Mouse (Mus musculus) erythroid progenitor cell, adult 5-6 weeks (primary cell): ENCODE data around the gene Itpr2. TPM values are rescaled to one million over a fixed set of nuclear protein-coding genes. Genes with fewer than 3 reads are reported as not detected.

Experiments
- ATAC-seq: replicated peaks from 2 replicates; pipeline ENCODE4 v1.8.0; 2016; ENCODE audit warnings: moderate number of reproducible peaks, mild to moderate bottlenecking, moderate TSS enrichment, inconsistent platforms; ENCODE audit not compliant: poor library complexity, low FRiP score, severe bottlenecking
- total RNA-seq, 2 experiments: library from RNA; stranded (forward) in 1 of 2; stranded (reverse) in 1 of 2; fragments of 150-400 nt in 1 of 2; fragments of 186-747, 209-891 nt in 1 of 2; gene quantifications; 2 replicates each; pipeline versions ENCODE4 v1.2.3 to v1.2.4; 2015 to 2017; ENCODE audit warnings: low replicate concordance in 2 of 2

Itpr2 gene
- total RNA-seq, 2 experiments from 2014 or later: 5.1 to 7.1 TPM

DNA sequence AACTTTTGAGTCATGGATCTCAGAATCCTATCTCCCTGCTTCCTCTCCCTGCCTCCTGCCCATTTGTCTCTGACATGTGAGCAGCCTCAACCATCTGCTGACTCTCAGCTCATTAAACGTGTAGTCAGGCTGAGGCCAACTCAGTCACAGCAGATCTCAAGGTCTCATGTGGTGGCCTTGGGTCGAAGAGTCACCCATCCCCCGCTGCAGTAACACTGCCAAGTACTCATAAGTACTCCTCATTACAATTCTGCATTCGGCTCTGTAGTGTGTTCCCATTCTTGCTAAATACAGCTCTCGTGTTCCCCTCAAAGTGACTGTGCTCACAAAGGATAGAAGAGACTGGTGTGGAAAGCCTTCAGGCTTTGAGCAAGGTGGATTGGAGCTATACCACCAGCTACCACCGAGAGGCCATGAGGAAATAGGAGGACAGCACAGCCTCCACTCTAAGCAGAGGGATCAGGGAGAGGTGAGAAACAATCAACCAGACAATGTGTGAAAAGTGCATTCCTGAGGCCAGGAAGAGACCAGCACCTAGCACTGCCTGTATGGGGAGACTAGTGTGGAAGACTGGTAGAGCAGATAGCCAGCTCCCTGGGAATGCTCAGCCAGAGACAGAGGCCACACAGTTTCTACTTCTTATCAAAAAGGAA lies 170.9 kb downstream of the Itpr2 start:
- ATAC-seq: no peak

DNA sequence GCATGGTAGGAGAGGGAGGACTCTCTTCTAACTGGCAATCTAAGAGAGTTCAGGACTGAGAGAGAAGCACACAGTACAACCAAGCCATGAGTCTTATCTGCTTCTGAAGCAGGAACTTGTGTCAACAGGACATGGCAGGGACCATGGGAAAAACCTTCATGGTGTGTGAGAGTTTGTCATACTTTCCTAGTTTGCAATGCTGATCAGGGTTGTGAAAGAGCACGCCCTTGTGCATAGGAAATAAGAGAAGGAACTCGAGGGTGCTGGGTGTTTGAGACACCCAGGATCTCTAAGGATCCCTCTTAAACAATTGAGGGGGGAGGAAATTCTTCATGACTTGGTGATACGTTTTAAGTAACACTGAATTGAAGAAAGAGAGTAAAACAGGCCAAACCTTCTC lies 172.9 kb downstream of the Itpr2 start:
- ATAC-seq: no peak

DNA sequence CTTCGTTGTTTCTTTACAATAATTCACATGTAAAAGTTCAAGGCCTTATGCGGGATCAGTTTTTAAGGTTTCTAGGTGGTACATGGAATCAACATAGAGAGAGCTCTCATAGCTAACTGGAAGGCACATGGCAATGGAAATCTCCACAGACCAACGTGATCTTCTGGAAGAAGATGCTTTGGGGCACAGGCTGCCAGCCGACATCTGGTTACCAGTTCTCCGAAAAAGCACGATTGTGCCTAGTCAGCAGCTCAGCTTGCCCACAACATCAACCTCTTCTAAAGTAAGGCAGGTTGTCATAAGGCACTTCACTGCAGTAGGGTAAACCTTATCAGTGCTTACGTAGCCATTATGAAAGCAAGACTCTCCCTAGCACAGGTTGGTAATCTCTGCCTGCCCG lies 175.4 kb downstream of the Itpr2 start:
- ATAC-seq: no peak

DNA sequence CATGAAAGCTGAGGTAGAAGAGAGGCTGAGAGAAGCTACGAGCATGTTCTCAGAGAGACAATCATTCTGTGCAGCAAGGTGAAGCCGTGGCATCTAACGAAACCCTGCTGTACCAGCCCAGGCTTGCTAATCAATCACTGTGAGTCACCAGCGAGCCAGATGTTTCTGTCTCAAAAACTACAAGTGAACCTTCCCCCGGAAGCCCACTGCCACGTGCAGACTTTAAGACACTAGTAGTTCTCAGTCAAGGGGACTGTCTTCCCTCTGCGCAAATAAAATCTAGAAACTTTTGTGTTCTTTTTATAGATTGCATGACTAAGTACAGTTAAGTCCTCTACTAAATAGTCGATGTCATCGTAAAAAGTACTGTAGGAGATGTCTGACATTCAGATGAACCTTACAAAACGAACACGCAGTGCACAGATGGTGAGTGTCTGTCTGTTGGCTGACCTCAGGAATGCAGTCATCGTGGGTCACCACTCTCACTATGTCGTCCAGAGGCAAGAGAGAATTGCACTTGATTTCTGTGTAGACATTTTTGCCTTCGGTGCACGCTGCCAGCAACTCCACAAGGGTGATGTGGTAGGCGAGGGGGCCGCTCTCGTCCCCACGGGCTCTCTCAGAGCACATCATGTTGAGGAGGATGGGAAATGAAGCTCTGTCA lies 177.3 kb downstream of the Itpr2 start:
- ATAC-seq: no peak

DNA sequence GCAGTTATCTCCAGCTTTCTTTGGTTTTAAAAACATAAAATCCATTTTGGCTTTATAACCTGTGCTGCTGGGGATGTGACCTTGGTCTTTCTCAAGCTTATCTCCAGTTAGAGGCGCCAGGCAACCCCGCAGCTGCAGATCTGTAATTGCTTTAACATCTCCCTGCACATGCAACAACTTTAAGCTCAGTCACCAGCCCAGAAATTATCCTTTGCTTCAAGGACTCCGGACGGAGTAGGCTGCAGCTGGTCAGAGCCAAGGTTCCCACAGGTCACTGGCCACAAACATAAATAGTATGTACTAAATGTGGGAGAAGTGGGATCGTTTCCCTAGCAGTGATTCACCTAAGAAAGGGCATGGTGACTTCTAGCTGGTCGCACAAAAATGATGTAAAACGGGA lies 179.5 kb downstream of the Itpr2 start:
- ATAC-seq: no peak

DNA sequence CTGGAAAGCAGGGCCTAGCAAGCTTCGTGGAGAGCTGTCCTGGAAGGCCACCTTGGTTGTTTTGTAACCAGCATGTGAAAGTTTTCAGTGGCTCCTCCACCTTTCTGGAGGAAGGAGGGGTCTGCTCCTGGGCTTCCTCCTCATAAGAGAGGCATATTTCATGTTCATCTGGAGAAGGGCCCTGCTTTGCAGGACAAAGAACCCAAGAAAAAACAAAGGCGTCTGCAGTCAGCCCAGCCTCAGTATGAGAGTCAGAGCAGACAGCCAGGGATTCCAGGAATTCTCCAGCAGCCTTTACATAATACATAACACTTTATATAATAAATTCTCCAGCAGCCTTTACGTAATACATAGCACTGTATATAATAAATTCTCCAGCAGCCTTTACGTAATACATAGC lies 180.1 kb downstream of the Itpr2 start:
- no peak for ATAC-seq

DNA sequence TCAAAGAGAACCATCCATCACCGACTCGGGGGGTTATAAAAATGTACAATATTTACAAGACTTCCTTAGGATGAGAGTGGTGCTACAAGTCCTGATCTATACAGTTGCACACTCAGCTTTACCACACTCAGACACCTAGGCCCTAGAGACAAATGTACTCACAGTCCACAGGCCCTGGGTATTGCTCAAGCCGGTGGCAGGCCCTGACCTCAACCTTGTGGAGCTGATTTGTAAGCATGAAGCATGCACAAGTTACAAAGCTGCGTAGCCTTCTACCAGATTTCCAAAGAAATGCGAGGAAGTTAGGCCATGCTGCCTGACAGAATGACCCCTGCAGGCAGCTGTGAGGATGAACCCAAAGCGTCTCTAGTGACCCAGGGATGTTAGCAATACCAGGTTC lies 185.6 kb downstream of the Itpr2 start:
- no peak for ATAC-seq

DNA sequence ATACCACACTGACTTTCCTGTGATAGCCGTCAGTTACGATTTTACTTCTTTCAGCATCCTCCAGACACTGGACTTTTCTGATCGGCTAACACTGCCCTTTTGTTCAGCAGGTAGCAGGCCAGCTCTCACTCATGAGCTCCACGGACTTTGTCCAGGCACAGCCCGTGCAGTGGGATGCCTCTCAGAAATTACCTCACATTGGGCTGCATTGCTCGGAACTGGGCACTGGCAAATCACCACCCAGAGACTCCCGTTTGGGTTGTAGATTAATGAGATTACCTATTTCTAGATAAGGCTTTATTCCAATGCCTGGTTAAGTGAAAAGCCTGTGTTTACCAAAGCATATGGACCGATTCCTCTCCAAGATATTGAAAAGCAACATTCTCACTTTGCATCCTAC lies 186.9 kb downstream of the Itpr2 start:
- no peak for ATAC-seq

DNA sequence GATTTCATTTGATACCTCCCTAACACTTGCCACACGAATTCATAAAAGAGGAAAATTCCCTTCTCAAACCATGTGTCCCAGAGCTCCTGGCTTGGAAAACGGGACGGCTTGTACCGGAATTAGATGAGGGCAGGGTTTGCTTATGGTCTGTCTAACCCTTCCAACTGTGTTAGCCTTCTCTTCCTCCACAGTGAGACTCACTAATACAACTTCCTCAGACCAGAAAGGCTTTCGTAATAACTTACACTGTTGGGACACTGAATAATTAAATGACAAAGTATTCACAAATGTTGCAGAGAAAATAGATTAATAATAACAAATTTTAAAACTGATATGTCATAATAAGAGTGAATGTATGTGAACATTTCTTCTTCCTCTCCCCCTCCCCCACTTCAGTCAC lies 187.7 kb downstream of the Itpr2 start:
- no peak for ATAC-seq

DNA sequence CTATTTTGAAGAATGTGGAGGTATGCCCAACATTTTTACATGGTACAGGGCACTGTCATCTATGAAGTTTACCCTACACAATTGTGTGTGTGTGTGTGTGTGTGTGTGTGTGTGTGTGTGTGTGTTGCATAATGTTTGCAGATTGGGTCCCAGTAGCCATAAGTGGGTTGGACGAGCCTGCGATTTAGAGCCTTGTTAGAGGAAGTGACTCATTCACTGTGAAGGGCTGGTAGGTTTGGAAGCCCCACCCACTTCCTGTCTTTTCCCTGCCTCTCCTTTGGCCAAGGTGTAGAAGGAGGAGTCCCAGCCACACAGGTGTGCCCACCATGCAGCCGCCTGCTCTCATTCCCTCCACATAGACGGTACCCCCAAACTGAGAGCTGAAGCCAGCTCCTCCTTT lies 188.6 kb downstream of the Itpr2 start:
- ATAC-seq: no peak

DNA sequence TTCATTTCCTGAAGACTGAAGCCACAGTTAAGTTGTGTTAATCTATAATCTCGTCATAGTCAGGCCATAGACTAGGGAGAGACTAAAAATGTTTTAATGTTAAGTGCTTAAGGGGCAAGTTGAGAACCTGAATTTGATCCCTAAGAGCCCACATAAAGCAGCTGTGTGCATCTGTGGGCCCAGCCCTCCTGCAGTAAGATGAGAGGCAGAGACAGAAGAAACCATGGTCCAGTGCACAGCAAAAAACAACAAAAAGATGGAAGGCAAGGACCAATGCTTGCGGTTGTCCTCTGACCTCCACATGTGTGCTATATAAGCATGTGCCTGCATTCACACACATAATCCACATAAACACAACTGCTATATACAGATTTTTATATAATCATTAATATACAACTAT lies 191.8 kb downstream of the Itpr2 start:
- ATAC-seq: no peak

DNA sequence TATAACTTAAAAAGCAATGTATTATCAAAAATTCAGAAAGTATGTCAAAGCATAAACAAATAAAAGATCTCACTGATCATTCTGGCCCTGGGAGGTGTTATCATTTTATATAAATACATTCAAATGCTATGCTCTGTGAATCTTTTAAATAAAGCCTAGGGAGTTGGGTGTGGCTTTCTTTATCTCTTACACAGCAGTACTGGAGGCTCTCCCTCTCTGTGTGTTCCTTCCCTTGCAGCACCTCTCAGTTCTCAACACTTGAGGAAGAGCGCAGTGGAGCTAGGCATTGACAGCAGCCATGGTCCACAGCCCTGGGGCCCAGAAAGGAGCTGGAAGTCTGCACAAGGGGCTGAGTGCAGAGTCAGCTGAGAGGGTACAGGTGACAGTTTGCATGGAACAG lies 192.7 kb downstream of the Itpr2 start:
- ATAC-seq: peak; percentile 34; the same call in 1 of the 2 replicates

DNA sequence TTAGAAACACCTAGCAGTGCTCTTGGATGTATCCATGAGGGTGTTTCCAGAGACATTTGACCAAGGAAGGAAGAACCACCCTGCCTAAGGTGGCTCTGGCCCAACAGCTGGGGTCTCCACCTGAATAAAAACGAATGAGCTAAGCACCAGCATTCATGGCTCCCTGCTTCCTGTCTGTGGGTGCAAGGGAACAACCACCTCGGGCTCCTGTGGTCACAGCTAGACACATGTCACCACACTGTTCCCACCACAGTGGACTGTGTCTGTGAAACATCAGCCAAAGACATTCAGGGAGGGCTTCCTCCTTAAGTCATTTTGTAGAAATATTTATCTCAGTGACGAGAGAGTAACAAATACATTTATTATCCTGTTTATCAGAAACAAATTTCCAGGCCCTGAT lies 196.0 kb downstream of the Itpr2 start:
- ATAC-seq: no peak

DNA sequence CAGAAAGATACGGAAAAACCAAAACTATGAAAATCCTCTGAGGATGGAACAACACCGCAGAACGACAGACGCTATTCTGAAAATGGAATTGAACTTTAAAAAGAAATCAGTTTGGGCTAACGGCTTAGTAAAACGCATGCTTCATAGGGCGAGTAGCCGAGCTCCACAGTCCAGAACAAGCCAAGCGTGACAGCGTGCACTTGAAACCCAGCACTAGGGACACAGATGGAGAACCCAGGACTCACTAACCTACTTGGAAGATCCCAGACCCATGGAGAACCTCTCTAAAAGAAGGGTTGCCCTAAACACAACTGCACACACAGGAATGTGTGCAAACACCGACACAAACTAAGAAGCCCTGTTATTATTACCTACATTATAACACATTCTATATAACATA lies 197.9 kb downstream of the Itpr2 start:
- no peak for ATAC-seq

DNA sequence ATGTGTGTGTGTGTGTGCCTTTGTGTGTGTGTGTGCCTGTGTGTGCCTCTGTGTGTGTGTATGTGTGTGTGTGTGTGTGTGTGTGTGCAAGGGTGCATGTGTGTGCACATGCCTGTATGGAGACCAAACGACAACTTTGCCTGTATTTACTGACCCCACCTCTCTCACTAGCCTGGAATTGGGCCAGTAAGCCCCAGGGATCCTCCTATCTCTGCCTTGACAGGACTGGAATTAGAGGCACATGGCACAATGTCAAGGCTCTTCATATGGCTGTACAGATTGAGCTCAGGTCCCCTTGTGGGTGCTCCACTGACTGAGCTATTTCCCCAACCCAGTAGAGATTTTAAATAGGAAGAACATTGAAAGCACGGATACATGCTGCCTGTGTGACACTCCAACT lies 198.7 kb downstream of the Itpr2 start:
- ATAC-seq: no peak

DNA sequence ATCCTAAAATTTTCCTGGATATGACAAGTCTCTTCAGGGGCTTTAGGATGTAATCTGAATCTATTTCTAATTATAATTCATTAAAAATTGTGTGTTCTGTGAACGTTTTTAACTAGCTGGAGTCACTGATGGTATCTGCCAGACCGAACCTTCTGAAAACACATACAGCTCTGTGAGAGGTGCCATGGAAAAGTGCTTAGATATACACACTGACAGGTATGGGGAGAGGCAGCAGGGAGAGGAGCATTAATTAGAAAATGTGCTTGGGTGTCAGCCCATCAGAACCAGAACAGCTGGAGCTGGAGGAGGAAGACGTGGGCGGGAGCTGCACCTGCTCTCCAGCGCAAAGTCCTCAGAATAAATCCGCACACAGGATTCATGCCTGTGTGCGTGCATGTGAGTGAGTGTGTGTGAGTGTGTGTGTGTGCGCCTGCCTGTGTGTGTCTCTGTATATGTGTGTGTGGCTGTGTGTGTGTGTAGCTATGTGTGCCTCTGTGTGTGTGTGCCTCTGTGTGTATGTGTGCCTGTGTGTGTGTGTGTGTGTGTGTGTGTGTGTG lies 199.4 kb downstream of the Itpr2 start:
- no peak for ATAC-seq

DNA sequence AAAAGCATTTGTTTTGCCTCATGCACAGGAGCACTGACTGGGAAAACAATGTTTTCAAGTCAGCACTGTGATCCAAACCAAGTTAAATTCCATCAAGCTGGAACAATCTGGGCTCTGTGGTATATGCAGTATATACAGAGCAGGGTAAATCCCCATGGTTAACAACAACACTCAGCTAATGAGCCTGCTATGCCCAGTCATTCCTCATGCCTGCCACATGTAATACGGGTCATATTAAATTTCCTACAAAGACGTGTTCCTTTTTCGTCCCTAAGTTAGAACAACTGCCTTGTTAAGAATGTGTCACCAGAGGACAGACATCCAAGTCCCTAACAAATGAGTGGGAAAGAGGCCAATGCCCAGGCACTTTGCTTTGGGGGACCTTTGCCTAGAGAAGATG lies 199.9 kb downstream of the Itpr2 start:
- ATAC-seq: no peak

DNA sequence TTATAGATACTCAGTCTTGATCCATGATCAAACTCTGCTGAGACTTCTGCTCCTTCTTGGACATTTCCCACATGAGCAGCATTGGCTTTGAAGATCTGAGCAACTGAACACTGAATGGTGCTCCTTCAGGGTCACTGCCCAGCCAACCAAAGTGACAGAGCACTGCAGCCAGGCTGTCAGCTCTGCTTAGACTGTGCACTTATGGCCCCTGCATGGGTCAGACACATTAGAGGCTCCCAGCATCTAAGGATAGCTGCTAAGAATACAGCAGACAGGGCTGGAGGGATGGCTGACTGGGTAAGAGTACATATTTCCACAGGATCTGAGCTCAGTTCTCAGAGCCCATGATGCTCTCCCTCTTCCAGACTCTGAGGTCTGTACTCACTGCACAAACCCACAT lies 201.1 kb downstream of the Itpr2 start:
- ATAC-seq: no peak

DNA sequence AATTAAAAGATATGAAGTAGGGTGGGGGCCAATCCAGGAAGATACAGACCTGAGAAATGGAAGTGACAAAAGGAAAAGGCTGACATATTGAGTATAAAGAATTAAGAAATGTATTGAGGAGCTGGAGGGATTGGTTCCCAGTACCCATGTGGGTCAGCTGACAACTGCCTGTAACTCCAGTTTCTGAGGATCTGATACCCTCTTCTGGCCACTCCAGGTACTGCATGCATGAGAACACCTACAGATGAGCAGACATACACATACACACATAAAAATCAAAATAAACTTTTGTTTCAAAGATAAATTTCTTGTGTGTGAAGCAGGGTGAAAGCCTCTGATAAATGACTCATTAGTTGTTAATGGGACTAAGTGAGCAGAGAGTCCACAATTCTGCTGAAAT lies 203.3 kb downstream of the Itpr2 start:
- ATAC-seq: 0 out of 2 replicates have a peak, but pooled peaks have one; percentile 57

DNA sequence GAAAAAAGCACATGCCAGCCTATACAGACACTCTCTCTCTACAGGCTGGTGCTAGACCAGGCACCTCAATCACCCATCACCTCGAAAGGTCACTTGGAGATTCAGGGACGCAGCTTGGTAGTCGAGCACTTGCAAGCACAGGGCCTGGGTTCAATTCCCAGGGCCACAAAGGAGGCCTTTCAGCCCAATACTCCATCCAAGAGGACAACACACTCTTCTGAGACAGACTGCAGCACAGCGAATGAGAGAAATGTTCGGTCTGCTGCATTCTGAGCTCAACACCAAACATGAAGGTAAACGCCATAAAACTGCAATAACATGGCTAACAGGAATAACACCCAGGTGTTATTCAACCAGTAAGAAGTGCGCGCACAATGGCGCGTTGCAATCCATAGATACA lies 211.0 kb downstream of the Itpr2 start:
- ATAC-seq: no peak

DNA sequence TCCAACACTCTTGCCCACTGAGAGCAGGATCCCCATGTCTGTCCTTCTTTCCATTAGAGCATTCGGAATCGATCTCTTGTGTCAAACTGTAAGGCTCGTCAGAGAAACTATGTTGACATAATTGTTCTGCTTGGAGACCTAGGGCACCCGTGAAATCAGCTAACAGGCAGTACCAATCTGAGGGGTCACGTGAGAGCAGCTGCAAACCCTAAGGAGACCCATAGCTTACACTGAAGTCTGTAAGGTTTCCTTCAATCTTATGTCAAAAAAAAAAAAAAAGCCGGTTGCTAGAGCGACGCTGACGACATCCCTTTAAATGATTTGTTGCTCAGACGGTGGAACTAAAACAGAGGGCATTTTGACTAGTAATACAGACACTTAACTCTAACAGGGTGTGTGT lies 212.2 kb downstream of the Itpr2 start:
- ATAC-seq: no peak

DNA sequence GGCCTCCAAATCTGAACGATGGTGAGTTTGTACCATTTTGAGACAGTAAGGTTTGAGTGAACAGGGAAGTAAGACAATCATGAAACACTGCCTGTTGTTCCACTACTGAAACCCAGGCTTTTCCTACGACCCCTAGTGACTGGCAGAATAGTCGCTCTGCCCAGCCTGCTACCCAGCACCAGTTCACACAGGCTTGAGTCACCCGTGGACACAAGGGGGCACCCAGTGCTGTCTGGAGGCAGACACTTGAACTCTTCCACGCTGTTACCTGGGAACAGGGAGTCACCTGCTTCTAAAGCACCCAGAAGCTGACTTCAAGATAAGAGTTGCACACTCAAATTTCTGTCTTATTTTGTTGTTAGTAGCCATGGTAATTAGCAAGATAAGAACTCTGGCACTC lies 213.8 kb downstream of the Itpr2 start:
- no peak for ATAC-seq
